Mouse (Mus musculus): Measurements from ENCODE around the gene Stab1.

Gene Stab1

GRCm38 (mm10) chr14:31165458-31165857 is 3.0 kb downstream of the Stab1 start:
- DNase-seq (ENCODE audit: low spot score in 2 of 2), result no peak

DNA sequence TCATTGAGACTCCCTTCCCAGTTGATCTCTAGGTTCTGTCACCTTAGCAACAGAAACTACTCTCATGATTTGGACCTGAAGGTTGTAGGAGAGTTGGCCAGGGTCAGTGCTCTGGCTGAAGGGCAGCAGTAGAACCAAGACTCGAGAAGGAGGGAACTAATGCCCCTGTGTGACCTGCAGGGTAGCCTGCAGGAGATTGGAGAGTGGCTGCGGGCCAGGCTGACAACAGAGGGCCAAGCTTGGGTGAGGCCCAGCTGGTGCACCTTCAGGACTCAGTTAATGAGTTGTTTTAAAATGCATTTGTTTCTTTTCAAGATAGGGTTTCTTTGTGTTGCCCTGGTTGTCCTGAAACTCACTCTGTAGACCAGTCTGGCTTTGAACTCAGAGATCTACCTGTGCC is 3.4 kb downstream of the Stab1 start:
- no peak for DNase-seq (ENCODE audit: low spot score in 2 of 2)

DNA sequence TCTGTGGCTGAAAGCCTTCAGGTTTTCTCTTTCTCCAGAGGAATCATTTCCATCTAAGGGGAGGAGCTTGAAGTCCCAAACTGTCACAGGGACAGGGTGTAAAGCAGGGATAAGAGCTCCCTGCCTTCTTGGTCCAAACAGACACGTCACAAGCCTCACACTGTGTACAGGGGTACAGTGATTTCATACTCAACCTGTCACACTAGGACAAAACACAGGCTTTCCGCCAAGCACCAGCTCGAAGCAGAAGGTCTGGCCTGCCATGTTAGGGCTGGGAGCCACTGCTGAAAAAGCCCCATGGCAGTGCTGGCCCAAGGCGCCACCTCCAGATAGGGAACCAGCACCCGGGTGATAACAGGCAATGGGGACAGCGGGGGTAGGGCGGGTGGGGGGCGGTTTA is 4.4 kb downstream of the Stab1 start:
- DNase-seq (ENCODE audit: low spot score in 2 of 2), result no peak

DNA sequence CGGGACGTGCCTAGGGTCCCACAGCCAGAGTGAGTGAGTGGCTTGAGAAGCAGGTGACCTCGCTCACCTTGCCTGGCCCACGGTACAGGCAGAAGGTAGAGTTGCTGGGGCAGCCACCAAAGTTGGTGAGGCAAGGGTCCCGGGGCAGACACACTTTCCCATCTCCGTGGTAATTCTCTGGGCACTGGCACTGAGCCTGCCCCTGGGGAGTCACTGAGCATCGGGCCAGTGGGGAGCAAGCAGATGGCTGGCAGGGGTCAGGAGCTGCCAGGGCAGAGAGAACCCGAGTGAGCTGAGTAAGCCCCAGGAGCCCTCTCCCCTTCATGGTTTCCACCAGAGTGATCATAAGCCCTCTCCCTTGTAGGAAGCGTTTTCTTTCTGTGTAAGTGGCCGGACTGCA is 6.8 kb downstream of the Stab1 start:
- DNase-seq (ENCODE audit: low spot score in 2 of 2), result no peak

GRCm38 (mm10) chr14:31161191-31161590 is 7.2 kb downstream of the Stab1 start:
- no peak for DNase-seq (ENCODE audit: low spot score in 2 of 2)

GRCm38 (mm10) chr14:31160196-31161150 is 8.0 kb downstream of the Stab1 start:
- DNase-seq (ENCODE audit: low spot score in 2 of 2), result no peak

GRCm38 (mm10) chr14:31145694-31146093 is 22.7 kb downstream of the Stab1 start:
- DNase-seq (ENCODE audit: low spot score in 2 of 2), result no peak

DNA sequence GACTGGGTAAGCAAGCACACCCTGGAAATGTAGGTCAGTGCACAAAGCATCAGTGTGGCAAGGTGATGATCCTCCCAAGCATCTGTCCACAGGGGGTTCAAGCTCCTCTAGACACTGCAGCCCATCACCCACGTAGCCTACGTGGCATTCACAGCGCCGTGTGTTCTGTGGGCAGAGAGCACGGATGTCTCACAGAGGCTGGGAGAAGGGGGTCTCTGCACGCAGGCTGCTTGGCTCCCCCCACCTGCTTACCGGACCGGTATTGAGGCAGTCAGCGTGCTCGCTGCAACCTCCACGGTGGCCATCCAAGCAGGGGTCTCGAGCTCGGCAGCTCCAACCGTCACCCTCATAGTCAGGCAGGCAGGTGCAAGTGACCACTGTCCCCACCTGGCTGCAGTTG is 27.4 kb downstream of the Stab1 start:
- DNase-seq (ENCODE audit: low spot score in 2 of 2), result no peak

GRCm38 (mm10) chr14:31140141-31140540 is 28.3 kb downstream of the Stab1 start:
- DNase-seq (ENCODE audit: low spot score in 2 of 2), result no peak

GRCm38 (mm10) chr14:31139666-31140065 is 28.8 kb downstream of the Stab1 start:
- DNase-seq (ENCODE audit: low spot score in 2 of 2), result no peak

GRCm38 (mm10) chr14:31138897-31139429 is 29.5 kb downstream of the Stab1 start:
- no peak for DNase-seq (ENCODE audit: low spot score in 2 of 2)

- no peak for DNase-seq (ENCODE audit: low spot score in 2 of 2)
Observed at GRCm38 (mm10) chr14:31138219-31138896, 30.1 kb downstream of the Stab1 start.

- no peak for DNase-seq (ENCODE audit: low spot score in 2 of 2)
Observed at GRCm38 (mm10) chr14:31137791-31138190, 30.6 kb downstream of the Stab1 start.

DNA sequence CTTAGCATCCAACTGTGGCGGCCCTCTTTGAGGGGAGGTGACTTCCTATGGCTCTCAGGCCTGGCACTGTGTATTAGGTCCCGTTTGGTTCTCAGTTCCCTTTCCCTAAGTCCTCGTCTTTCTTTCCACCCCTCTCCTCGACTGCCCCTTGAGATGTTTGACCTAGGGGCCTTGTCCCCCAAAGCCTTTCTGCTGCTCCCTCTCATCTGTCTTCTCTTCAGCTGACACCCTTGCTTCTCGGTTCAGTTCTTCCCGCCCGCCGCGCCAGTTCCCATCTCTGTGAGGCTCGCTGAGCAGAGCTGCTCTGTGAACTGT is 31.2 kb downstream of the Stab1 start:
- DNase-seq (ENCODE audit: low spot score in 2 of 2), result no peak

DNA sequence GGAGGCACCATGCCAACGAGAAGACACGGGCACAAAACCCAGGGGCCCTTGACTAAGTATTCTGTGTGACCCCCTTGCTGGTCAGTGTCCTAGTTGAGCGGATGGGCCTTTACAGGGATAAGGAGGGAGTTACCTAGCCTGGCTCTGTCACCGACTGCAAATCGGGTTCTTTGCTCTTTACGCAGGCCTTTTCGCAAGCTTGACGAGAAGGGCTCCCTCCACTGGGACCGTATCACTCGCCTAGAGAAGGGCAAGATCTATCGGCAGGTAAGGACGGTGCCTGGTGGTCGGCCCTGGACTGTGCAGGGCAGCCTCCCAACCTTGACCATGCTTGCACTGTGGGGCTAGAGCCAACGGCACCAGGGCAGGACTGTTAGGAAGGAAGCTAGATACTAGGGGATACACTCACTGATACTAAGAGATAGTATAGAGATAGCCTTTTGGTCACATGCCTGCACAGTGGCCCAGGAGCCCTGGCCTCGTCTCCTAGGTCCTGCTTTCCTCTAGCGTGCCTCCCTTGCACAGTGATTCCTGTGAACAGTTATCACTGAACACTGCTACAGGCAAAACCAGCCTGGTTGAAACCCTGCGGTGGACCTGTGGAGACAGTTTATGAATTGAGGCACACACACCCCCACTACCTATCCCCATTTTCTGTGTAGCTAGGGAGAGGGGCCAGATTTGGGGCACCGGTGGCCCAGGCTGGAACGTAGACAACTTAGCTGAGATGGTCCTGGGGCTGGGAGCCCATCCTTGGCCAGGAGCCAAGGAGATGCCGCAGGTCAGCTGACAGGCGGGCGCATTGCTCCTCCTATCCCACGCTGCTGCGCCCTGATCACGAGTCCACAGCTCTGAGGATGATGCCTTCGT is 31.8 kb downstream of the Stab1 start:
- DNase-seq (ENCODE audit: low spot score in 2 of 2), result no peak

DNA sequence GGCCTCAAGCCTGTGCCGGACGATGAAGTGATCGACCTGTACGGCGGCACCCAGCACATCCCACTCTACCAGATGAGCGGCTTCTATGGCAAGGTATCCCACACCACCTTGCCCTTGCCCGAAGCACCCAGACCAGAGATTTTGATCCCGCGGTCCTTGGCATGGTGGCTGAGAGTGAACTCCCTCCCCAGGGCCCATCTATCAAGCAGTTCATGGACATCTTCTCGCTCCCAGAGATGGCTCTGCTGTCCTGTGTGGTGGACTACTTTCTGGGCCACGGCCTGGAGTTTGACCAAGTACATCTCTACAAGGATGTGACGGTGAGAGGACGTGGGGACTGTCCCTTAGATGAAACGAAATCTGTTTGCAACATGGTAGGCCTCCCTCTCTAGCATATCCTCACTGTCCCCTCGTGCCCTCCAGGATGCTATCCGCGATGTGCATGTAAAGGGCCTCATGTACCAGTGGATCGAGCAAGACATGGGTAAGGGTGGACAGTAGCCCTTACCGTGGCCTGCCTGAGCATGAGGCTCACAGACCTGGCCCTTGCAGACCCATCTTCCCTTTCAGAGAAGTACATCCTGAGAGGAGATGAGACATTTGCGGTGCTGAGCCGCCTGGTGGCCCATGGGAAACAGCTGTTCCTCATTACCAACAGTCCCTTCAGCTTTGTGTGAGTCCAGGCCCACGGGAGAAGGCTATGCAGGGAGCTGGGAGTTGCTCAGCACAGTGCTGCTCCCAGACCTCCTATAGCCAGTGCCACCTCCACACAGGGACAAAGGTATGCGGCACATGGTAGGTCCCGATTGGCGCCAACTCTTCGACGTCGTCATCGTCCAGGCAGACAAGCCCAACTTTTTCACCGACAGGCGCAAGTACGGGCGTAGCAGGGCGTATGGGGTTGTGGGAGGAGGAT is 32.7 kb downstream of the Stab1 start:
- no peak for DNase-seq (ENCODE audit: low spot score in 2 of 2)

GRCm38 (mm10) chr14:31134015-31135000 is 34.1 kb downstream of the Stab1 start:
- DNase-seq (ENCODE audit: low spot score in 2 of 2), result no peak

- no peak for DNase-seq (ENCODE audit: low spot score in 2 of 2)
Observed at GRCm38 (mm10) chr14:31133023-31133665, 35.3 kb downstream of the Stab1 start.

- DNase-seq (ENCODE audit: low spot score in 2 of 2), result no peak
Observed at GRCm38 (mm10) chr14:31132491-31132975, 35.9 kb downstream of the Stab1 start.

All from right cerebral cortex, postnatal 36 days (tissue).